Mouse (Mus musculus) midbrain, embryonic 16.5 days (tissue): ENCODE data around the gene Prkar2b. TPM values are rescaled to one million over a fixed set of nuclear protein-coding genes. Genes with fewer than 3 reads are reported as not detected.

ENCODE experiments used
- ATAC-seq: fragments of 200-750 bp; cut with Nextera tagmentation; 2 replicates; pipeline ENCODE4 v1.8.0; 2017; ENCODE audit warnings: moderate TSS enrichment
- H3K27ac ChIP-seq: fragments of 300-500 bp; sonication (generic); 2 replicates; pipeline ENCODE4 v1.5.1; 2014; ENCODE audit warnings: mild to moderate bottlenecking, low read length, mixed read lengths
- H3K27me3 ChIP-seq: fragments of 300-500 bp; sonication (generic); 2 replicates; pipeline ENCODE4 v1.6.1; 2014; ENCODE audit warnings: low read depth, low read length, mixed read lengths; ENCODE audit not compliant: control insufficient read depth, insufficient read depth
- H3K36me3 ChIP-seq: fragments of 300-500 bp; sonication (generic); 2 replicates; pipeline ENCODE4 v1.6.1; 2014; ENCODE audit warnings: mild to moderate bottlenecking, low read length, moderate library complexity, mixed read lengths; ENCODE audit not compliant: control insufficient read depth, insufficient read depth
- H3K4me1 ChIP-seq: fragments of 300-500 bp; sonication (generic); 2 replicates; pipeline ENCODE4 v1.6.1; 2014; ENCODE audit warnings: mild to moderate bottlenecking, low read length, mixed read lengths; ENCODE audit not compliant: control insufficient read depth, insufficient read depth
- H3K4me2 ChIP-seq: fragments of 300-500 bp; sonication (generic); 2 replicates; pipeline ENCODE4 v1.6.1; 2014; ENCODE audit warnings: mild to moderate bottlenecking, low read length, mixed read lengths
- H3K4me3 ChIP-seq: fragments of 300-500 bp; sonication (generic); 2 replicates; pipeline ENCODE4 v1.5.1; 2014; ENCODE audit warnings: low read depth, mild to moderate bottlenecking, low read length, moderate library complexity, mixed read lengths
- H3K9ac ChIP-seq: fragments of 300-500 bp; sonication (generic); 2 replicates; pipeline ENCODE4 v1.6.1; 2014; ENCODE audit warnings: low read depth, low read length, mixed read lengths
- H3K9me3 ChIP-seq: fragments of 300-500 bp; sonication (generic); replicated peaks from 2 replicates; pipeline ENCODE4 v1.6.1; 2014; ENCODE audit warnings: mild to moderate bottlenecking, low read length, mixed read lengths; ENCODE audit not compliant: control insufficient read depth, poor library complexity, severe bottlenecking
- WGBS: fragments of 180-500 bp; shearing (Covaris S2); extraction: QIAGEN DNeasy Blood & Tissue Kit; methylation state at CpG from one replicate; pipeline ENCODE4 v1.1.7; 2014; 5-methylcytosine and 5-hydroxymethylcytosine counted together
- polyA plus RNA-seq: library from polyadenylated mRNA; unstranded; fragments of >200 nt; fragmentation: Nextera tagmentation; extraction: Ambion mirVana; gene quantifications from 2 replicates; pipeline ENCODE4 v1.2.1, GENCODE M21; 2015

Gene Prkar2b
- polyA plus RNA-seq, 1 experiment from 2014 or later = 149 TPM

DNA sequence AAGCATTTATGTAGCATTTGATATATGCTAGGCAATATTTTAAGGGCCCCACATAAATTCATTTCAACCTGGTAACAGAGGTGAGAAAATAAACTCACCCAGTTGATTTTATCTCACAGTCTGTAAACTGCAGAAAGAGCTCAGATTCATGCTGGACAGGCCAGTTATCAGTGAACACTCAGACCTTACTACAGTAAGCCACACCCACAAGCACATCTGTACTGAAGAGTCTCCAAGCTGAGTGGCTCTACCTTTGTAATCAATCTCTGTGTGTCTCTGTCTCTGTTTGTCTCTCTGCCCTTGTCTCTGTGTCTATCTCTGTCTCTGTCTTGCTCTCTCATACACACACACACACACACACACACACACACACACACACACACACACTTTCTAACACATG is 71.4 kb downstream of the Prkar2b start:
- peaks cover 2% of the 10 kb centered on the region; the same call in 1 of the 2 replicates for H3K4me1 ChIP-seq
- H3K36me3 ChIP-seq = peaks cover 10% of the 10 kb centered on the region; the same call in 1 of the 2 replicates
- H3K9me3 ChIP-seq = no peaks in the 10 kb centered on the region
- H3K4me3 ChIP-seq = no peak overlapping the region
- no peak overlapping the region for H3K4me2 ChIP-seq
- no peak overlapping the region for H3K27ac ChIP-seq
- H3K27me3 ChIP-seq = no peaks in the 10 kb centered on the region
- H3K9ac ChIP-seq = no peak overlapping the region
- no peak for ATAC-seq

DNA sequence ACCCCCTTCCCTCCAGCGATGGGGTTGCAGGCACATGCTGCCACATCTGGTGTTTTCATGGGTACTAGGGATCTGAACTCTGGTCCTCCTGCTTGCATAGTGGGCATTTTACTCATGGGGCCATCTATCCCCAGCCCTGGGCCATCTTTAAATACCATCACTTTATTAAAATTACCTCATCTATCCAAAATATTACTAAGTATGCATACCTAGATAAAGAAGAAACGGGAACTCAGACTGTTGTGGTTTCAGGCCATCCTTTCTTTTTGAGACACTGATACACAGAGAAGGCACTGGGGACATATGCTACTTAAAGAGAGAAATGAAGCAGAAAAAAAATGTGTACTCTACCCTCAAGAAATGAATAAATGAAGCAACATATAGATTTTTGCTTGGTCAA is 74.6 kb downstream of the Prkar2b start:
- no peaks in the 10 kb centered on the region for H3K9me3 ChIP-seq
- H3K27me3 ChIP-seq = no peaks in the 10 kb centered on the region
- H3K4me3 ChIP-seq = no peak overlapping the region
- H3K9ac ChIP-seq = no peak overlapping the region
- ATAC-seq = no peak
- peaks cover 3% of the 10 kb centered on the region; the same call in 1 of the 2 replicates for H3K4me1 ChIP-seq
- peaks cover 5% of the 10 kb centered on the region; the same call in 1 of the 2 replicates for H3K36me3 ChIP-seq
- WGBS = 98% methylated on average over 2 of the region's 2 CpGs
- no peak overlapping the region for H3K4me2 ChIP-seq
- H3K27ac ChIP-seq = no peak overlapping the region

GRCm38 (mm10) chr12:31985738-31986137 is 75.4 kb downstream of the Prkar2b start:
- no peak overlapping the region for H3K27ac ChIP-seq
- H3K27me3 ChIP-seq = no peaks in the 10 kb centered on the region
- no peak for ATAC-seq
- H3K4me3 ChIP-seq = no peak overlapping the region
- H3K36me3 ChIP-seq = 0 out of 2 replicates have a peak, but pooled peaks cover 5% of the 10 kb centered on the region
- WGBS = 92% methylated on average over 6 of the region's 6 CpGs
- H3K9me3 ChIP-seq = no peaks in the 10 kb centered on the region
- no peak overlapping the region for H3K4me2 ChIP-seq
- H3K9ac ChIP-seq = no peak overlapping the region
- peaks cover 3% of the 10 kb centered on the region; the same call in 1 of the 2 replicates for H3K4me1 ChIP-seq

DNA sequence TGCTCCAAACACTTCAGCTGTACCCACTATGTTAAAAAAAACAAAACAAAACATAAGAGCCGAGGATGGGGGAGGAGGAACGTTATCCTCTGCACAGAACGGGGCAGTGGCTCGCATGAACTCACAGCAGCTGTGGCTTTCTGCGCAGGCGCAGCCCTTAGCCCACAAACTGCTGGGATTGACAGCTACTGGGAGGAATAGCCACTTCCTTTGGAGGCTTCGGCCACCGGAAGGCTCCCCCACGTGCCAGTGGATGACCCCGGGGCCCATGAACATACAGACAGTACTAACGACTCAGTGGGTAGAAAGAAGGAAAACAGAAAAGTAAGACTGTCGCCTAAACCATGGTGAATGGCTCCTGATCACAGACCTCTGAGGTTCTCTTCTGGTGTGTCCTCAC is 76.4 kb downstream of the Prkar2b start:
- Histone ChIP-seq H3K27me3 (no peaks in the 10 kb centered on the region), H3K4me2 (no peak overlapping the region), H3K9me3 (no peaks in the 10 kb centered on the region), H3K4me1 (peaks cover 3% of the 10 kb centered on the region; the same call in 1 of the 2 replicates), H3K27ac (peak overlapping the region; percentile 40), H3K4me3 (no peak overlapping the region), H3K36me3 (0 out of 2 replicates have a peak, but pooled peaks cover 5% of the 10 kb centered on the region), H3K9ac (no peak overlapping the region)
- 74% methylated on average over 12 of the region's 12 CpGs for WGBS
- no peak for ATAC-seq

DNA sequence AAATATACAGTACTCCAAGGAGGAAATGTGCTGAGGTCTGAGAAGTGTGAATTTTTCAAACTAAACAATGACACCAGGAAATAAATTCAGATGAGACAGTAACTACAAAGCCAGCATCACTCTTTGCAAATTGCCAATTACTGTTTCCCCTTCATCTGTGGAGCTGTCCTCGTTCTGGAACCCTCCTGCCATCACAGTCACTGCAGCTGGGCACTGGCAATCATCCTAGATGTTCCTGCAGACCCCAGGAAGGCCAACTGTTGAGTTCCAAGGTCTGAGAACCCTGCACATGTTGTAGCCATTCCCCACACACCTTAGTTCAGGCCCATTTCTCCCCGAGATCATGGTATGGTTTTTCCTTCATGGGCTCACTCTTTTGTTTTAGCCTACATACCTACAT is 76.9 kb downstream of the Prkar2b start:
- H3K27me3 ChIP-seq = no peaks in the 10 kb centered on the region
- no peak overlapping the region for H3K4me3 ChIP-seq
- no peaks in the 10 kb centered on the region for H3K9me3 ChIP-seq
- peaks cover 3% of the 10 kb centered on the region; the same call in 1 of the 2 replicates for H3K4me1 ChIP-seq
- H3K27ac ChIP-seq = no peak overlapping the region
- ATAC-seq = 0 out of 2 replicates have a peak, but pooled peaks have one; percentile 11
- H3K36me3 ChIP-seq = 0 out of 2 replicates have a peak, but pooled peaks cover 5% of the 10 kb centered on the region
- H3K4me2 ChIP-seq = no peak overlapping the region
- no peak overlapping the region for H3K9ac ChIP-seq
- 43% methylated on average over 2 of the region's 2 CpGs for WGBS

DNA sequence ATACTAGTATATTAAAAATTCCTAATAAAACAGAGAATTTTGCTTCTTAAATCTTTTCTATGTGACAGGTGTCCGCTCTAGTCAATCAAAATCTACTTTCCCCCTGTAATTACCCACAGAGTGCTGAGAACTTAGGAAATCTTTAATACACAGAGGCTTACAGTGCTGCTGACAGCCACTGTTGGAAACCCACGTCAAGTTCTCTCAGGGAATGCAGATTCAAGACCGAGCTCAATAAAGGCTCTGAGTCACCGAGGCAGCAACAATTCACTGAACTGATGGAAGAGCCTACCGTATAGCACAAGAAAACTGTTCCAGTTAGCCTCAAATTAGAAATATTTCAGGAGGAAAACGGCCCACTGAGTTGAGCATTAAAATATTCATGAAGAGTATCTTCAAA is 77.3 kb downstream of the Prkar2b start:
- Histone ChIP-seq H3K4me1 (peaks cover 3% of the 10 kb centered on the region; the same call in 1 of the 2 replicates), H3K27ac (no peak overlapping the region), H3K9ac (no peak overlapping the region), H3K27me3 (no peaks in the 10 kb centered on the region), H3K4me3 (no peak overlapping the region), H3K36me3 (0 out of 2 replicates have a peak, but pooled peaks cover 5% of the 10 kb centered on the region), H3K4me2 (no peak overlapping the region), H3K9me3 (no peaks in the 10 kb centered on the region)
- WGBS = 51% methylated on average over 6 of the region's 6 CpGs
- ATAC-seq = 0 out of 2 replicates have a peak, but pooled peaks have one; percentile 34

GRCm38 (mm10) chr12:31983238-31983637 is 77.9 kb downstream of the Prkar2b start:
- H3K27me3 ChIP-seq = no peaks in the 10 kb centered on the region
- no peak overlapping the region for H3K4me2 ChIP-seq
- no peak overlapping the region for H3K4me3 ChIP-seq
- 0 out of 2 replicates have a peak, but pooled peaks cover 5% of the 10 kb centered on the region for H3K36me3 ChIP-seq
- peaks cover 3% of the 10 kb centered on the region; the same call in 1 of the 2 replicates for H3K4me1 ChIP-seq
- H3K9ac ChIP-seq = no peak overlapping the region
- 53% methylated on average over 7 of the region's 7 CpGs for WGBS
- H3K9me3 ChIP-seq = no peaks in the 10 kb centered on the region
- 0 out of 2 replicates have a peak, but pooled peaks have one; percentile 25 for ATAC-seq
- H3K27ac ChIP-seq = 0 out of 2 replicates have a peak overlapping the region, but pooled peaks have one; percentile 31

GRCm38 (mm10) chr12:31977613-31978195 is 83.4 kb downstream of the Prkar2b start:
- no peak overlapping the region for H3K4me2 ChIP-seq
- H3K4me3 ChIP-seq = no peak overlapping the region
- H3K27ac ChIP-seq = no peak overlapping the region
- no peaks in the 10 kb centered on the region for H3K36me3 ChIP-seq
- H3K9me3 ChIP-seq = no peaks in the 10 kb centered on the region
- H3K9ac ChIP-seq = no peak overlapping the region
- H3K27me3 ChIP-seq = no peaks in the 10 kb centered on the region
- WGBS = 69% methylated on average over 12 of the region's 12 CpGs
- ATAC-seq = no peak
- no peaks in the 10 kb centered on the region for H3K4me1 ChIP-seq

- peak; percentile 52; the same call in 1 of the 2 replicates for ATAC-seq
- H3K36me3 ChIP-seq = 0 out of 2 replicates have a peak, but pooled peaks cover 2% of the 10 kb centered on the region
- no peaks in the 10 kb centered on the region for H3K27me3 ChIP-seq
- no peak overlapping the region for H3K4me3 ChIP-seq
- 33% methylated on average over 7 of the region's 7 CpGs for WGBS
- H3K9me3 ChIP-seq = no peaks in the 10 kb centered on the region
- H3K9ac ChIP-seq = no peak overlapping the region
- H3K27ac ChIP-seq = peak overlapping the region; percentile 60; the same call in 1 of the 2 replicates
- H3K4me2 ChIP-seq = no peak overlapping the region
- no peaks in the 10 kb centered on the region for H3K4me1 ChIP-seq
These were observed 84.6 kb downstream of the Prkar2b start for GRCm38 (mm10) chr12:31976544-31976943.
